In the genomic region with DNA sequence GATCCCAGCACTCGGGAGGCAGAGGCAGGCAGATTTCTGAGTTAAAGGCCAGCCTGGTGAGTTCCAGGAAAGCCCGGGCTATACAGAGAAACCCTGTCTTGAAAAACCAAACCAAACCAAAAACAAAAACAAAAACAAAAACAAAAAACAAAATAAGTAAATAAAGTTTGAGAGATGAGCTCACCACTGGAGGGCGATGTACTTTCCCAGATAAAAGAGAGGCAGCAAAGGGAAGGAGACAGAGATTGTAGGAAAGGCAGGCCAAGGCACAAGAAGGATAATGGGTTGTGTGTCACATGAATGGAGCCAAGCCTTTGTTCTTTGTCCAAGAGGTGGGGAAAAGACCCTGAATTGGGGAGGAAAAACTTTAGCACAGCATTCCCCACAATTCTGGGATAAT, we compare ENCODE assay signal across 19 mouse cellular contexts.
DNase-seq lines count a peak whose midpoint lies in the region; ATAC-seq and TF ChIP-seq lines count a peak whose summit lies in the region.
"Had no signal": no experiment of that assay in that cellular context is flagged by ENCODE, and none has a peak within 500 bp of the region (broad histone marks: within the 10 kb centered on the region; RNA-seq: fewer than 3 reads in every experiment).

No protein-coding gene starts in this region.

- TF ChIP-seq POLR2A in kidney, adult 2 months (IDR thresholded peaks at IDR 0.05; ENCODE audit: low read depth, low read length) = no peak

- no peaks in the 10 kb centered on the region for H3K4me1 ChIP-seq in kidney, postnatal 0 days (replicated peaks; ENCODE audit: insufficient read depth, low read length)
- H3K4me1 ChIP-seq in kidney, adult 2 months (ENCODE audit: control insufficient read depth, insufficient read depth, low read length) = no peaks in the 10 kb centered on the region
- H3K4me1 ChIP-seq in midbrain, embryonic 15.5 days = no peaks in the 10 kb centered on the region
- H3K4me1 ChIP-seq: embryonic facial prominence, embryonic 10.5 days; heart, embryonic 12.5 days; hindbrain, embryonic 10.5 days; hindbrain, embryonic 15.5 days had no signal

- no peak overlapping the region for H3K4me2 ChIP-seq in kidney, postnatal 0 days (ENCODE audit: low read length)
- H3K4me2 ChIP-seq in midbrain, embryonic 15.5 days = no peak overlapping the region
- H3K4me2 ChIP-seq: heart, embryonic 12.5 days; hindbrain, embryonic 15.5 days had no signal

- TF ChIP-seq CTCF in kidney, postnatal 0 days (IDR thresholded peaks at IDR 0.05; ENCODE audit: low read depth) = peak; percentile 20; the same call in 1 of the 2 replicates
- TF ChIP-seq CTCF in kidney, adult 2 months (conservative IDR thresholded peaks at IDR 0.05; ENCODE audit: insufficient read depth, insufficient read length, low read depth, low read length) = no peak
- peak; percentile 60 for TF ChIP-seq CTCF in Patski (IDR thresholded peaks at IDR 0.05)

- no peak for DNase-seq in kidney, postnatal 0 days (ENCODE audit: low spot score)
- no peak for DNase-seq in kidney, adult 2 months
- DNase-seq in retina, embryonic 14.5 days (ENCODE audit: low spot score) = peak; percentile 11
- DNase-seq in retina, postnatal 1 day = no peak
- DNase-seq in Patski (ENCODE audit: low read depth, low spot score) = no peak
- DNase-seq: adrenal gland, postnatal 14 days; cerebellum, adult 18-20 months; cerebellum, adult 9-11 months; cerebellum, postnatal 36 days; gastrocnemius, adult 2 months; gastrocnemius, postnatal 25 days had no signal

- no peak for ATAC-seq in kidney, postnatal 0 days (replicated peaks; ENCODE audit: low FRiP score, low read depth)
- no peak for ATAC-seq in Patski
- no peak for ATAC-seq in CD4-positive, CD25-positive, alpha-beta regulatory T cell, adult 4 months
- no peak for ATAC-seq in midbrain, embryonic 15.5 days (replicated peaks)
- ATAC-seq: forebrain, embryonic 14.5 days; inflammation-experienced regulatory T-cells, adult 6 months had no signal

- in situ Hi-C loops in Patski (cut with MboI; ENCODE audit: low pct_unique_long_range_greater_than_20kb) = no loop called here

- no peak overlapping the region for H3K4me3 ChIP-seq in kidney, postnatal 0 days (replicated peaks; ENCODE audit: low read depth, low read length)
- H3K4me3 ChIP-seq in kidney, adult 2 months (ENCODE audit: insufficient read depth, low read depth, low read length) = no peak overlapping the region
- H3K4me3 ChIP-seq in midbrain, embryonic 15.5 days = no peak overlapping the region
- H3K4me3 ChIP-seq: embryonic facial prominence, embryonic 10.5 days; gastrocnemius, adult 2 months; heart, embryonic 12.5 days; hindbrain, embryonic 10.5 days; hindbrain, embryonic 15.5 days had no signal

- POLR2A ChIA-PET in Patski (lab: Charles Lee) = no interaction called here

- H3K27ac ChIP-seq in kidney, postnatal 0 days = no peak overlapping the region
- H3K27ac ChIP-seq in kidney, adult 2 months (ENCODE audit: insufficient read depth, low read depth, low read length) = no peak overlapping the region
- no peak overlapping the region for H3K27ac ChIP-seq in midbrain, embryonic 15.5 days
- H3K27ac ChIP-seq: embryonic facial prominence, embryonic 10.5 days; gastrocnemius, adult 2 months; hindbrain, embryonic 10.5 days; hindbrain, embryonic 15.5 days had no signal

- CTCF ChIA-PET in Patski (lab: Charles Lee) = interaction anchor here (0.8 to 1.0 kb wide), 3 partner anchors 9 to 26 kb away, joined by 3 to 4 read pairs (median 4); no protein-coding TSS in a partner anchor

- H3K9me3 ChIP-seq in kidney, postnatal 0 days (replicated peaks; ENCODE audit: low read length) = no peaks in the 10 kb centered on the region
- H3K9me3 ChIP-seq in midbrain, embryonic 15.5 days = no peaks in the 10 kb centered on the region
- H3K9me3 ChIP-seq: embryonic facial prominence, embryonic 10.5 days; heart, embryonic 12.5 days; hindbrain, embryonic 10.5 days; hindbrain, embryonic 15.5 days had no signal

- no peaks in the 10 kb centered on the region for H3K36me3 ChIP-seq in kidney, postnatal 0 days (ENCODE audit: insufficient read depth, low read length)
- no peaks in the 10 kb centered on the region for H3K36me3 ChIP-seq in kidney, adult 2 months (ENCODE audit: control insufficient read depth, insufficient read depth, low read length)
- H3K36me3 ChIP-seq in midbrain, embryonic 15.5 days (replicated peaks) = no peaks in the 10 kb centered on the region
- H3K36me3 ChIP-seq: embryonic facial prominence, embryonic 10.5 days; heart, embryonic 12.5 days; hindbrain, embryonic 10.5 days; hindbrain, embryonic 15.5 days had no signal

- 89% methylated on average over 3 of the region's 3 CpGs for WGBS in kidney, postnatal 0 days
- WGBS in kidney, adult 2 months = 94% methylated on average over 3 of the region's 3 CpGs
- WGBS in midbrain, embryonic 15.5 days = 90% methylated on average over 3 of the region's 3 CpGs

- no peak overlapping the region for H3K9ac ChIP-seq in kidney, postnatal 0 days (ENCODE audit: low read depth, low read length)
- H3K9ac ChIP-seq in midbrain, embryonic 15.5 days = no peak overlapping the region
- H3K9ac ChIP-seq: heart, embryonic 12.5 days; hindbrain, embryonic 15.5 days had no signal

- no peaks in the 10 kb centered on the region for H3K27me3 ChIP-seq in kidney, postnatal 0 days (ENCODE audit: insufficient read depth, low read length)
- H3K27me3 ChIP-seq in kidney, adult 2 months (replicated peaks; ENCODE audit: control insufficient read depth, insufficient read depth, low read length) = no peaks in the 10 kb centered on the region
- H3K27me3 ChIP-seq in Patski = no peaks in the 10 kb centered on the region
- no peaks in the 10 kb centered on the region for H3K27me3 ChIP-seq in midbrain, embryonic 15.5 days (replicated peaks)
- H3K27me3 ChIP-seq: hindbrain, embryonic 15.5 days had no signal
